Mouse (Mus musculus) bone marrow macrophage, adult 2 months (primary cell): ENCODE measurements around the gene Mark3.

Experiments
- CTCF ChIP-seq: IDR thresholded peaks from 2 replicates; pipeline ENCODE4 v1.5.1; 2012; ENCODE audit warnings: low read depth, mild to moderate bottlenecking, low read length, moderate library complexity
- POLR2A ChIP-seq: IDR thresholded peaks from 2 replicates; pipeline ENCODE4 v1.6.1; 2012; ENCODE audit warnings: mild to moderate bottlenecking, low read depth, low read length, borderline replicate concordance

GRCm38 (mm10) chr12:111598902-111599301 is 24.6 kb downstream of the Mark3 start:
- TF ChIP-seq POLR2A (no peak), CTCF (no peak)
